Mouse (Mus musculus): ENCODE measurements at regions not wholly inside any gene's neighbourhood (a gene's known extent, or its start where the extent isn't known, plus 50 kb on each side); places are given as distances from the start of the nearest gene placed in this dataset.

DNA sequence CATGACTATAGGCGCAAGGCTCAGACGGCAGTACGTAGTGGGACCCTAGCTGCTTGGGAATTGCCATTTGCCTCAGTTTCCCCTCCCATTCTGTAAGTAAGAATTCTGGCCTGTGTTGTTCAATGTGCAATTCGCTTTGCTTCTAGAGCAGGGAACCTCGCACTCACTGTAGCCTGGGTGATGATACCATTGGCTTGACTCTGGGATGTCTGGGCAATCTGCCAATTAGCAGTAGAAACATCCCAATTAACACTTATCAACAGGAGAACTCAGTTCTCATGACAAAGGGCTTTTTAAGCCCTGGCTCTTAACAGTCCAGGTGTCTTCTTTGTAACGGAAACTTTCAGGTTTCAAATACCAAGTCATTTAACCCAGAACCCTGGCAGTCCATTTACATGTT lies 270.2 kb downstream of the Setd4 start:
- no peak overlapping the region for H3K4me2 ChIP-seq (ENCODE audit: low read depth, low read length)
- WGBS = 47% methylated on average over 6 of the region's 6 CpGs
- peak; percentile 69 for ATAC-seq

DNA sequence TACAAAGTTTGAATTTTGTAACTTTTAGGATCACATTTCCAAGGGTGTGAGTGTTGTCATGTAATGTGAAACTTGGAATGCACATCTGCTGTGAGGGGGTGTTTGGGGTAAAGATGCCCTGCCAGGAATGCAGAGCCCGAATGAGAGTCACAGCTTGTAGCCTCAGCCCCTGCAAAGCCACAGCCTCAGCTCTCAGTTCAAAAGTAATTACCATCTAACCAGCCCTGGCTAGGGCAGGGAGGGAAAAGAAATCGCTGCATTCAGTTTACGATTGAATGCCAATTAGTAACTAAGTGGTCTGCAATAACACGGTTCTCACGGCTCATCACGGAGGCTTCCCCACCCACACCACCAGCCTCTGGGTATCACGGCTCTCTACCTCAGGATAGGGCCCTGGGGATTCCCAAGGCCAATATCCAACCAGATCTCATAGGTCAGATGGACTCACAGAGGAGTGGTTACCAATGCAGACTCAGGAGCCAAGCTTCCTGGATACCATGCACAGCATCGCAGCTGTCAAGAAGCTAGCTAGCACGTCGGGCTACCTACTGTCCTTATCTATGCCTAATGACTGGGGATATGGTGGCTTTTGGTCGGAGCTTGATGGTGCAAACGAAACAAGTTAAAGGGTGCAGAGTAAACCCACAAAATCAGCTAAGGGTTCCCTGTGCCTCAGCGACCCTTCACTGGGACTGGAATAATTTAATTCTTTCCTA lies 275.0 kb downstream of the Setd4 start:
- no peaks in the 10 kb centered on the region for H3K36me3 ChIP-seq (ENCODE audit: insufficient read depth, low read length)
- H3K4me2 ChIP-seq (ENCODE audit: low read depth, low read length) = no peak overlapping the region
- H3K27me3 ChIP-seq (ENCODE audit: insufficient read depth, low read length) = no peaks in the 10 kb centered on the region
- DNase-seq (ENCODE audit: low spot score) (no peak), ATAC-seq (no peak)
- no peak overlapping the region for H3K27ac ChIP-seq
- whole genome bisulfite sequencing = 27% methylated on average over 13 of the region's 13 CpGs
- H3K4me3 ChIP-seq (ENCODE audit: low read length) = no peak overlapping the region
- no peaks in the 10 kb centered on the region; the same call in 1 of the 2 replicates for H3K4me1 ChIP-seq (ENCODE audit: insufficient read depth, low read length)
- no peak overlapping the region for H3K9ac ChIP-seq (replicated peaks; ENCODE audit: low read length)
- no peaks in the 10 kb centered on the region for H3K9me3 ChIP-seq (ENCODE audit: low read length)
- no peak for TF ChIP-seq CTCF (IDR thresholded peaks at IDR 0.05; ENCODE audit: low read depth)

More for the DNA sequence above, 270.2 kb downstream of the Setd4 start:
- H3K9me3 ChIP-seq (ENCODE audit: low read length) = 0 out of 2 replicates have a peak, but pooled peaks cover 2% of the 10 kb centered on the region
- TF ChIP-seq CTCF (IDR thresholded peaks at IDR 0.05; ENCODE audit: low read depth) = no peak
- H3K36me3 ChIP-seq (ENCODE audit: insufficient read depth, low read length) = no peaks in the 10 kb centered on the region
- no peak overlapping the region for H3K9ac ChIP-seq (replicated peaks; ENCODE audit: low read length)
- DNase-seq (ENCODE audit: low spot score) = peak; percentile 76
- H3K4me3 ChIP-seq (ENCODE audit: low read length) = no peak overlapping the region
- H3K4me1 ChIP-seq (ENCODE audit: insufficient read depth, low read length) = no peaks in the 10 kb centered on the region; the same call in 1 of the 2 replicates
- no peaks in the 10 kb centered on the region for H3K27me3 ChIP-seq (ENCODE audit: insufficient read depth, low read length)
- no peak overlapping the region for H3K27ac ChIP-seq

- Histone ChIP-seq H3K4me1 (ENCODE audit: insufficient read depth, low read length) (no peaks in the 10 kb centered on the region), H3K27me3 (ENCODE audit: insufficient read depth, low read length) (no peaks in the 10 kb centered on the region), H3K27ac (no peak overlapping the region), H3K4me3 (ENCODE audit: low read length) (no peak overlapping the region), H3K9ac (replicated peaks; ENCODE audit: low read length) (no peak overlapping the region), H3K36me3 (ENCODE audit: insufficient read depth, low read length) (no peaks in the 10 kb centered on the region), H3K9me3 (ENCODE audit: low read length) (no peaks in the 10 kb centered on the region), H3K4me2 (ENCODE audit: low read depth, low read length) (no peak overlapping the region)
- no peak for TF ChIP-seq CTCF (IDR thresholded peaks at IDR 0.05; ENCODE audit: low read depth)
- ATAC-seq = no peak
- WGBS = 87% methylated on average over 5 of the region's 5 CpGs
- DNase-seq (ENCODE audit: low spot score) = no peak
These were observed 279.0 kb downstream of the Setd4 start for GRCm38 (mm10) chr16:93324911-93325310.

GRCm38 (mm10) chr16:93323172-93323571 lies 280.7 kb downstream of the Setd4 start:
- no peak overlapping the region for H3K27ac ChIP-seq
- whole genome bisulfite sequencing = 59% methylated on average over 5 of the region's 5 CpGs
- no peak overlapping the region for H3K4me3 ChIP-seq (ENCODE audit: low read length)
- H3K27me3 ChIP-seq (ENCODE audit: insufficient read depth, low read length) = no peaks in the 10 kb centered on the region
- H3K4me2 ChIP-seq (ENCODE audit: low read depth, low read length) = no peak overlapping the region
- H3K4me1 ChIP-seq (ENCODE audit: insufficient read depth, low read length) = no peaks in the 10 kb centered on the region
- DNase-seq (ENCODE audit: low spot score) = peak; percentile 25
- H3K36me3 ChIP-seq (ENCODE audit: insufficient read depth, low read length) = no peaks in the 10 kb centered on the region
- H3K9ac ChIP-seq (replicated peaks; ENCODE audit: low read length) = no peak overlapping the region
- H3K9me3 ChIP-seq (ENCODE audit: low read length) = no peaks in the 10 kb centered on the region
- ATAC-seq = no peak
- TF ChIP-seq CTCF (IDR thresholded peaks at IDR 0.05; ENCODE audit: low read depth) = 0 out of 2 replicates have a peak, but pooled peaks have one; percentile 2

GRCm38 (mm10) chr16:93319581-93319980 lies 284.3 kb downstream of the Setd4 start:
- Histone ChIP-seq H3K27me3 (ENCODE audit: insufficient read depth, low read length) (no peaks in the 10 kb centered on the region), H3K4me2 (ENCODE audit: low read depth, low read length) (no peak overlapping the region), H3K4me3 (ENCODE audit: low read length) (no peak overlapping the region), H3K4me1 (ENCODE audit: insufficient read depth, low read length) (no peaks in the 10 kb centered on the region), H3K9me3 (ENCODE audit: low read length) (no peaks in the 10 kb centered on the region), H3K9ac (replicated peaks; ENCODE audit: low read length) (no peak overlapping the region), H3K27ac (no peak overlapping the region), H3K36me3 (ENCODE audit: insufficient read depth, low read length) (no peaks in the 10 kb centered on the region)
- no peak for DNase-seq (ENCODE audit: low spot score)
- 76% methylated on average over 5 of the region's 5 CpGs for WGBS
- ATAC-seq = no peak
- TF ChIP-seq CTCF (IDR thresholded peaks at IDR 0.05; ENCODE audit: low read depth) = no peak

DNA sequence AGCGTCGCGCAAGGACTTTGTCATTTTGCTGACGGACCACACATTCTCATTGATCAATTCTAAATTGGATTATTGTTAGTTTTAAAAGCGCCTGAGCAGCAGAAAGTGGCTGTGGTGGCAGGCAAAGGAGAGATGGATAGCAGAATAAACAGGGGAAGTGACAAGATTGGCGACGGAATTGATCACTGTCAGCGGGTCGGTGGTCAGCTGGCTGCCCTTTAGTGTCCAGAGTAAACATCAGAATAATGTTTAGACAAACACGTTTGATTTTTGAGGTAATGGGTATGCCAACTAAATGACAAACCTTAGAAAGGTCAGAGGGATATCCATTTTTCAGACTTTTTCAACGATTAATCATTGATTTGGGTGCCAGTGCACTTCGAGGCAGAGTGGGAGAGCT lies 292.2 kb downstream of the Setd4 start:
- H3K27me3 ChIP-seq (ENCODE audit: insufficient read depth, low read length) = no peaks in the 10 kb centered on the region; the same call in 1 of the 2 replicates
- H3K4me2 ChIP-seq (ENCODE audit: low read depth, low read length) = no peak overlapping the region
- no peak for TF ChIP-seq CTCF (IDR thresholded peaks at IDR 0.05; ENCODE audit: low read depth)
- WGBS = 76% methylated on average over 12 of the region's 12 CpGs
- no peaks in the 10 kb centered on the region for H3K4me1 ChIP-seq (ENCODE audit: insufficient read depth, low read length)
- H3K4me3 ChIP-seq (ENCODE audit: low read length) = no peak overlapping the region
- ATAC-seq (no peak), DNase-seq (ENCODE audit: low spot score) (no peak)
- no peaks in the 10 kb centered on the region for H3K36me3 ChIP-seq (ENCODE audit: insufficient read depth, low read length)
- H3K9me3 ChIP-seq (ENCODE audit: low read length) = no peaks in the 10 kb centered on the region
- no peak overlapping the region for H3K27ac ChIP-seq
- H3K9ac ChIP-seq (replicated peaks; ENCODE audit: low read length) = no peak overlapping the region

- no peak for DNase-seq (ENCODE audit: low spot score)
- Histone ChIP-seq H3K27ac (no peak overlapping the region), H3K4me2 (ENCODE audit: low read depth, low read length) (no peak overlapping the region), H3K4me1 (ENCODE audit: insufficient read depth, low read length) (no peaks in the 10 kb centered on the region), H3K27me3 (ENCODE audit: insufficient read depth, low read length) (no peaks in the 10 kb centered on the region; the same call in 1 of the 2 replicates), H3K36me3 (ENCODE audit: insufficient read depth, low read length) (no peaks in the 10 kb centered on the region), H3K4me3 (ENCODE audit: low read length) (no peak overlapping the region), H3K9me3 (ENCODE audit: low read length) (no peaks in the 10 kb centered on the region), H3K9ac (replicated peaks; ENCODE audit: low read length) (no peak overlapping the region)
- no peak for ATAC-seq
- 91% methylated on average over 2 of the region's 2 CpGs for WGBS
- TF ChIP-seq CTCF (IDR thresholded peaks at IDR 0.05; ENCODE audit: low read depth) = no peak
These were observed 295.1 kb downstream of the Setd4 start for GRCm38 (mm10) chr16:93308666-93309360.
